Mouse (Mus musculus): Measurements from ENCODE around the gene Glrx5.

Gene Glrx5

GRCm38 (mm10) chr12:105065119-105065518, 32.6 kb downstream of the Glrx5 start:
- no peak for TF ChIP-seq GATA4 (IDR thresholded peaks at IDR 0.05; ENCODE audit: insufficient replicate concordance, low read length)

- no peak for TF ChIP-seq GATA4 (IDR thresholded peaks at IDR 0.05; ENCODE audit: insufficient replicate concordance, low read length)
Measured at GRCm38 (mm10) chr12:105066523-105066922, 34.0 kb downstream of the Glrx5 start.

GRCm38 (mm10) chr12:105068911-105069310, 36.4 kb downstream of the Glrx5 start:
- no peak for TF ChIP-seq GATA4 (IDR thresholded peaks at IDR 0.05; ENCODE audit: insufficient replicate concordance, low read length)

- no peak for TF ChIP-seq GATA4 (IDR thresholded peaks at IDR 0.05; ENCODE audit: insufficient replicate concordance, low read length)
Measured at GRCm38 (mm10) chr12:105073708-105074107, 41.2 kb downstream of the Glrx5 start.

- TF ChIP-seq GATA4 (IDR thresholded peaks at IDR 0.05; ENCODE audit: insufficient replicate concordance, low read length) = no peak
Measured at GRCm38 (mm10) chr12:105075496-105075895, 43.0 kb downstream of the Glrx5 start.

- no peak for TF ChIP-seq GATA4 (IDR thresholded peaks at IDR 0.05; ENCODE audit: insufficient replicate concordance, low read length)
Measured at GRCm38 (mm10) chr12:105076511-105076910, 44.0 kb downstream of the Glrx5 start.

GRCm38 (mm10) chr12:105077232-105077631, 44.7 kb downstream of the Glrx5 start:
- no peak for TF ChIP-seq GATA4 (IDR thresholded peaks at IDR 0.05; ENCODE audit: insufficient replicate concordance, low read length)

- no peak for TF ChIP-seq GATA4 (IDR thresholded peaks at IDR 0.05; ENCODE audit: insufficient replicate concordance, low read length)
Measured at GRCm38 (mm10) chr12:105084171-105084570, 51.7 kb downstream of the Glrx5 start.

- TF ChIP-seq GATA4 (IDR thresholded peaks at IDR 0.05; ENCODE audit: insufficient replicate concordance, low read length) = no peak
Measured at GRCm38 (mm10) chr12:105084816-105085215, 52.3 kb downstream of the Glrx5 start.

- TF ChIP-seq GATA4 (IDR thresholded peaks at IDR 0.05; ENCODE audit: insufficient replicate concordance, low read length) = no peak
Measured at GRCm38 (mm10) chr12:105085296-105085695, 52.8 kb downstream of the Glrx5 start.

- no peak for TF ChIP-seq GATA4 (IDR thresholded peaks at IDR 0.05; ENCODE audit: insufficient replicate concordance, low read length)
Measured at GRCm38 (mm10) chr12:105086781-105087180, 54.3 kb downstream of the Glrx5 start.

- TF ChIP-seq GATA4 (IDR thresholded peaks at IDR 0.05; ENCODE audit: insufficient replicate concordance, low read length) = no peak
Measured at GRCm38 (mm10) chr12:105087353-105087752, 54.9 kb downstream of the Glrx5 start.

GRCm38 (mm10) chr12:105089231-105089630, 56.7 kb downstream of the Glrx5 start:
- TF ChIP-seq GATA4 (IDR thresholded peaks at IDR 0.05; ENCODE audit: insufficient replicate concordance, low read length) = no peak

GRCm38 (mm10) chr12:105091604-105092003, 59.1 kb downstream of the Glrx5 start:
- no peak for TF ChIP-seq GATA4 (IDR thresholded peaks at IDR 0.05; ENCODE audit: insufficient replicate concordance, low read length)

Data from liver, adult (tissue).